Comparison of ENCODE assay signal across 26 mouse cellular contexts in genomic region chr12:71043571-71043970, GRCm38 (mm10). TPM values are rescaled to one million over a fixed set of nuclear protein-coding genes. Genes with fewer than 3 reads are reported as not detected.
DNase-seq lines count a peak whose midpoint lies in the region; ATAC-seq lines count a peak whose summit lies in the region.
"Had no signal": no experiment of that assay in that cellular context is flagged by ENCODE, and none has a peak within 500 bp of the region (broad histone marks: within the 10 kb centered on the region; RNA-seq: fewer than 3 reads in every experiment).

No protein-coding gene starts in this region.

- DNase-seq in kidney, adult 18-20 months, result peak; percentile 58
- no peak for DNase-seq in liver
- DNase-seq in kidney, postnatal 36 days, result peak; percentile 66 to 70
- DNase-seq in spleen, adult 12 weeks (ENCODE audit: low spot score), result no peak
- DNase-seq in frontal cortex, adult 2 months (ENCODE audit: extremely low spot score in 1 of 2, low spot score in 1 of 2), result no peak
- DNase-seq: adrenal gland, postnatal 25 days; cerebellum, adult 11-12 months; cerebellum, adult 9-11 months; gastrocnemius, postnatal 14 days; layer of hippocampus, postnatal 36 days; left cerebral cortex, postnatal 4 days; lung, embryonic 14.5 days; thymus, adult 18-20 months; thymus, postnatal 25 days had no signal

- 73% methylated on average over 3 of the region's 3 CpGs for WGBS in kidney, embryonic 15.5 days
- 83% methylated on average over 3 of the region's 3 CpGs for WGBS in liver, embryonic 15.5 days (ENCODE audit: insufficient replicate concordance)

- H3K4me1 ChIP-seq in kidney, embryonic 15.5 days, result no peaks in the 10 kb centered on the region
- peaks cover 12% of the 10 kb centered on the region; the same call in 1 of the 2 replicates for H3K4me1 ChIP-seq in liver, embryonic 15.5 days (replicated peaks)

- no peak overlapping the region for H3K4me2 ChIP-seq in kidney, embryonic 15.5 days
- no peak overlapping the region for H3K4me2 ChIP-seq in liver, embryonic 15.5 days
- H3K4me2 ChIP-seq: embryonic facial prominence, embryonic 13.5 days; forebrain, embryonic 15.5 days; heart, embryonic 12.5 days; hindbrain, embryonic 14.5 days; lung, embryonic 14.5 days; midbrain, embryonic 15.5 days had no signal

- peaks cover 77% of the 10 kb centered on the region for H3K36me3 ChIP-seq in kidney, embryonic 15.5 days
- peaks cover 73% of the 10 kb centered on the region for H3K36me3 ChIP-seq in liver, embryonic 15.5 days (replicated peaks)

- H3K9me3 ChIP-seq in kidney, embryonic 15.5 days (replicated peaks), result no peaks in the 10 kb centered on the region
- no peaks in the 10 kb centered on the region for H3K9me3 ChIP-seq in liver, embryonic 15.5 days (replicated peaks)
- H3K9me3 ChIP-seq: embryonic facial prominence, embryonic 13.5 days; forebrain, embryonic 10.5 days; forebrain, embryonic 15.5 days; heart, embryonic 12.5 days; midbrain, embryonic 10.5 days; midbrain, embryonic 15.5 days had no signal

- H3K27ac ChIP-seq in kidney, embryonic 15.5 days, result no peak overlapping the region
- H3K27ac ChIP-seq in liver, embryonic 15.5 days (replicated peaks), result no peak overlapping the region
- H3K27ac ChIP-seq: embryonic facial prominence, embryonic 13.5 days; forebrain, embryonic 10.5 days; forebrain, embryonic 15.5 days; hindbrain, embryonic 14.5 days; midbrain, embryonic 10.5 days; midbrain, embryonic 15.5 days; stomach, postnatal 0 days had no signal

- H3K4me3 ChIP-seq in kidney, embryonic 15.5 days (replicated peaks), result no peak overlapping the region
- H3K4me3 ChIP-seq in liver, embryonic 15.5 days (replicated peaks), result no peak overlapping the region
- H3K4me3 ChIP-seq: embryonic facial prominence, embryonic 13.5 days; forebrain, embryonic 10.5 days; forebrain, embryonic 15.5 days; heart, embryonic 12.5 days; midbrain, embryonic 10.5 days; midbrain, embryonic 15.5 days had no signal

- no peak for ATAC-seq in kidney, embryonic 15.5 days (replicated peaks; ENCODE audit: low FRiP score)
- peak; percentile 55; the same call in 1 of the 2 replicates for ATAC-seq in liver, embryonic 15.5 days (ENCODE audit: insufficient read depth)
- ATAC-seq: CD4-positive, CD25-positive, alpha-beta regulatory T cell, adult 4 months; forebrain, embryonic 15.5 days; intestine, postnatal 0 days; midbrain, embryonic 15.5 days had no signal

- no peak overlapping the region for H3K9ac ChIP-seq in kidney, embryonic 15.5 days
- H3K9ac ChIP-seq in liver, embryonic 15.5 days, result no peak overlapping the region
- H3K9ac ChIP-seq: embryonic facial prominence, embryonic 13.5 days; forebrain, embryonic 15.5 days; heart, embryonic 12.5 days; hindbrain, embryonic 14.5 days; lung, embryonic 14.5 days; midbrain, embryonic 15.5 days had no signal

- no peaks in the 10 kb centered on the region for H3K27me3 ChIP-seq in kidney, embryonic 15.5 days
- H3K27me3 ChIP-seq in liver, embryonic 15.5 days, result no peaks in the 10 kb centered on the region
- H3K27me3 ChIP-seq: embryonic facial prominence, embryonic 13.5 days; forebrain, embryonic 15.5 days; heart, embryonic 12.5 days; midbrain, embryonic 15.5 days had no signal

RNA-seq across cellular contexts. Expression of gene Arid4a, which starts 27.8 kb away (rescaled TPM):
- 34.9 and 35.6 TPM in 2 replicates for polyA plus RNA-seq in kidney, embryonic 15.5 days (2015; fragmentation: Nextera tagmentation; extraction: Ambion mirVana)
- 20.7 and 20.8 TPM in 2 replicates for polyA plus RNA-seq in liver, embryonic 15.5 days (2015; fragmentation: Nextera tagmentation; extraction: Ambion mirVana)
- polyA plus RNA-seq in frontal cortex, adult 2 months (2012; rRNA removed), result 22.2 and 23.2 TPM in 2 replicates

Comparison
In these comparisons a context has a peak if more than half of its experiments do, and no peak if none do; other contexts are left out.
1. DNase-seq: peak in kidney, adult 18-20 months (single experiment) and kidney, postnatal 36 days (2 of 2); none in liver (single experiment), spleen, adult 12 weeks (single experiment) and frontal cortex, adult 2 months (0 of 2).